Comparison of ENCODE assay signal across 35 mouse cellular contexts in genomic region chr8:117352098-117352497, GRCm38 (mm10).
"Had no signal": no experiment of that assay in that cellular context is flagged by ENCODE, and none has a peak within 500 bp of the region (broad histone marks: within the 10 kb centered on the region; RNA-seq: fewer than 3 reads in every experiment).

No protein-coding gene starts in this region.

- H3K9ac ChIP-seq: heart, embryonic 12.5 days; heart, embryonic 13.5 days; heart, embryonic 15.5 days; hindbrain, embryonic 12.5 days; hindbrain, embryonic 13.5 days; hindbrain, embryonic 14.5 days; hindbrain, embryonic 15.5 days; intestine, embryonic 15.5 days; kidney, embryonic 15.5 days had no signal

- DNase-seq: heart, postnatal 10 days; heart, postnatal 14 days; heart, postnatal 36 days; heart, postnatal 4 days; kidney, adult 11 months; kidney, adult 18-20 months; kidney, adult 2 months; kidney, adult 8-10 months; kidney, adult 9 months; kidney, postnatal 10 days; kidney, postnatal 14 days; kidney, postnatal 25 days; kidney, postnatal 36 days; kidney, postnatal 4 days; layer of hippocampus, adult 9-11 months; layer of hippocampus, postnatal 36 days had no signal

- H3K4me2 ChIP-seq: heart, embryonic 11.5 days; heart, embryonic 12.5 days; heart, embryonic 13.5 days; heart, embryonic 15.5 days; hindbrain, embryonic 12.5 days; hindbrain, embryonic 13.5 days; hindbrain, embryonic 14.5 days; hindbrain, embryonic 15.5 days; intestine, embryonic 15.5 days; kidney, embryonic 15.5 days had no signal

- H3K4me3 ChIP-seq: heart, embryonic 10.5 days; heart, embryonic 12.5 days; heart, embryonic 13.5 days; heart, embryonic 15.5 days; hindbrain, embryonic 10.5 days; hindbrain, embryonic 12.5 days; hindbrain, embryonic 13.5 days; hindbrain, embryonic 15.5 days; intestine, embryonic 15.5 days; kidney, embryonic 15.5 days; left cerebral cortex, adult 2 months had no signal

- H3K36me3 ChIP-seq: heart, embryonic 12.5 days; heart, embryonic 13.5 days; heart, embryonic 15.5 days; hindbrain, embryonic 10.5 days; hindbrain, embryonic 12.5 days; hindbrain, embryonic 13.5 days; hindbrain, embryonic 15.5 days; intestine, embryonic 15.5 days; kidney, embryonic 15.5 days had no signal

- H3K27ac ChIP-seq: heart, embryonic 10.5 days; heart, embryonic 13.5 days; heart, embryonic 15.5 days; hindbrain, embryonic 10.5 days; hindbrain, embryonic 12.5 days; hindbrain, embryonic 13.5 days; hindbrain, embryonic 14.5 days; hindbrain, embryonic 15.5 days; hindbrain, postnatal 0 days; intestine, embryonic 15.5 days; kidney, embryonic 15.5 days; kidney, postnatal 0 days; left cerebral cortex, adult 2 months had no signal

- ATAC-seq: hindbrain, embryonic 16.5 days; hindbrain, postnatal 0 days; inflammation-experienced regulatory T-cells, adult 6 months; intestine, embryonic 15.5 days; intestine, embryonic 16.5 days; intestine, postnatal 0 days had no signal

- H3K27me3 ChIP-seq: heart, embryonic 12.5 days; heart, embryonic 13.5 days; heart, embryonic 15.5 days; hindbrain, embryonic 12.5 days; hindbrain, embryonic 13.5 days; hindbrain, embryonic 15.5 days; intestine, embryonic 15.5 days; kidney, embryonic 15.5 days had no signal

- H3K9me3 ChIP-seq: heart, embryonic 10.5 days; heart, embryonic 12.5 days; heart, embryonic 13.5 days; heart, embryonic 15.5 days; hindbrain, embryonic 10.5 days; hindbrain, embryonic 12.5 days; hindbrain, embryonic 13.5 days; hindbrain, embryonic 15.5 days; intestine, embryonic 15.5 days; kidney, embryonic 15.5 days had no signal
